Mouse (Mus musculus): ENCODE measurements around the gene Gm42421. TPM values are rescaled to one million over a fixed set of nuclear protein-coding genes. Genes with fewer than 3 reads are reported as not detected.

Gene Gm42421
- polyA plus RNA-seq, 1 experiment, result 3.4 TPM

- Histone ChIP-seq H3K27ac (ENCODE audit: insufficient read depth, low read length) (no peak overlapping the region), H3K27me3 (ENCODE audit: control insufficient read depth, insufficient read depth, low read length) (no peaks in the 10 kb centered on the region), H3K4me1 (ENCODE audit: control insufficient read depth, insufficient read depth, low read length) (no peaks in the 10 kb centered on the region), H3K4me3 (replicated peaks; ENCODE audit: insufficient read depth, low read depth, low read length) (no peak overlapping the region)
- DNase-seq, result no peak
- TF ChIP-seq POLR2A (IDR thresholded peaks at IDR 0.05; ENCODE audit: borderline replicate concordance, insufficient read depth, low read length) (no peak), CTCF (IDR thresholded peaks at IDR 0.05; ENCODE audit: borderline replicate concordance, insufficient read depth, low read depth, low read length) (no peak)
- 87% methylated on average over 4 of the region's 4 CpGs for WGBS
Observed at GRCm38 (mm10) chr5:143929291-143929690, 1.3 kb downstream of the Gm42421 start.

DNA sequence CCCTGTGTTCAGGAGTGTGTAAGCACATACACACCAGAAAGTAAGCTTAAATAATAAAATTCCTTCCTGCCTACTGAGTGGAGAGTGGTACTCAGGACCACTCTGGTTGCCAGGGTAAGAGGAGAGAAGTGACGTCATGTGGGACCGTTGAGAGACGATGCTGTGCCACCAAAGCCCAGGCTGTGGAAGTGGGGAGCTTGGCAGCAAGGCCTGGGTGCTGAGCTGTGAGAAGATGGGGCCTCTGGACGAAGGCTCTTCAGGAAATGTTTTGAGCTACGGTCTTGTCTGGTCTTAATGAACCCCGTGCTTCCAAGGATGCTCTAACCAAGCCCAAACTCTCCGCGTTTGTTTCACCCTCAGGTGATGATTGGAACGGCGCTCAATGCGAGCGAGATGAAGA is 2.7 kb downstream of the Gm42421 start:
- TF ChIP-seq POLR2A (IDR thresholded peaks at IDR 0.05; ENCODE audit: borderline replicate concordance, insufficient read depth, low read length) (no peak), CTCF (IDR thresholded peaks at IDR 0.05; ENCODE audit: borderline replicate concordance, insufficient read depth, low read depth, low read length) (no peak)
- WGBS, result 95% methylated on average over 12 of the region's 12 CpGs
- Histone ChIP-seq H3K4me1 (ENCODE audit: control insufficient read depth, insufficient read depth, low read length) (no peaks in the 10 kb centered on the region), H3K4me3 (replicated peaks; ENCODE audit: insufficient read depth, low read depth, low read length) (no peak overlapping the region), H3K27me3 (ENCODE audit: control insufficient read depth, insufficient read depth, low read length) (no peaks in the 10 kb centered on the region), H3K27ac (ENCODE audit: insufficient read depth, low read length) (no peak overlapping the region)
- DNase-seq, result no peak

DNA sequence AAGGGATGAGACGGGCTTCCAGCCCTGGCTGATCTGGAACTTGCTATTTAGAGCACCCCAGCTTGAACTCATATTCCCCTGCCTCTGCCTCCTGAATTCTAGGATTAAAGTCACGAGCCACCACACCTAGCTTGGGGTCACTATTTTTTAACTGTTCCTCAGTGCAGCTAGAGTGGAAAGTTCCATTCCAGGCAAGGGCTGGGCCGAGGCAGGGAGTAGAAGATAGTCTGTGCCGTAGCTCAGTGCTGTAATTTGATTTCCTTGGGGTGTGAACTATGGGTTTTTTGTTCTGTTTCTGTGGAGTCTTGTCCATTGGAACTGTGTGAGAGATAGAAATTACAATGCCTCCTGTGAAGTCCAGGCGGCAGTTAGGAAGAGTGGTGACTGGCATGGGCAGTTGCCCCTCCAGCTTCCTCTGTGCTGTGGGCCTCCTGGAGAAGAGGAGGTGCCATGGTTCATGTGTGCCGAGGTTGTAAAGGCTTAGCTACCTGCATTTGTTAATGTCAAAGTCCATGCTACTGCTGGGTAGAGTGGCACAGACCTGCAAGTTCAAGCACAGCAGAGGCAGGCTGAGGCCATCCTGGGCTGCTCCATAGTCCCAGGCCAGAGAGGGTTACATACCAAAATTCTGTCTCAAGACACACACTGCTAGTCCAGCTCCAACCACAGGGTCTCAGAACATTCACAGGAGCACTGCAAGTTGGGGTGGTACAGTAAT is 4.0 kb downstream of the Gm42421 start:
- no peak overlapping the region for H3K27ac ChIP-seq (ENCODE audit: insufficient read depth, low read length)
- DNase-seq, result no peak

GRCm38 (mm10) chr5:143932831-143933230 is 4.9 kb downstream of the Gm42421 start, which contains the start of gene Rsph10b:
Gene Rsph10b (plus strand): TSS chr5:143933035.
- WGBS, result 15% methylated on average over 8 of the region's 8 CpGs
- Histone ChIP-seq H3K27ac (ENCODE audit: insufficient read depth, low read length) (no peak within 1 kb of the TSS), H3K27me3 (ENCODE audit: control insufficient read depth, insufficient read depth, low read length) (no peaks in the 10 kb centered on the region), H3K4me3 (replicated peaks; ENCODE audit: insufficient read depth, low read depth, low read length) (no peak within 1 kb of the TSS), H3K4me1 (ENCODE audit: control insufficient read depth, insufficient read depth, low read length) (no peaks in the 10 kb centered on the region)
- TF ChIP-seq POLR2A (IDR thresholded peaks at IDR 0.05; ENCODE audit: borderline replicate concordance, insufficient read depth, low read length), result no peak
- no peak for TF ChIP-seq CTCF (IDR thresholded peaks at IDR 0.05; ENCODE audit: borderline replicate concordance, insufficient read depth, low read depth, low read length)
- peak in 1 of 2 experiments; percentile 24 for DNase-seq

More for the DNA sequence above, 4.0 kb downstream of the Gm42421 start:
- no peaks in the 10 kb centered on the region for H3K27me3 ChIP-seq (ENCODE audit: control insufficient read depth, insufficient read depth, low read length)
- WGBS, result 88% methylated on average over 6 of the region's 6 CpGs
- no peak overlapping the region for H3K4me3 ChIP-seq (replicated peaks; ENCODE audit: insufficient read depth, low read depth, low read length)
- TF ChIP-seq CTCF (IDR thresholded peaks at IDR 0.05; ENCODE audit: borderline replicate concordance, insufficient read depth, low read depth, low read length) (no peak), POLR2A (IDR thresholded peaks at IDR 0.05; ENCODE audit: borderline replicate concordance, insufficient read depth, low read length) (no peak)
- H3K4me1 ChIP-seq (ENCODE audit: control insufficient read depth, insufficient read depth, low read length), result no peaks in the 10 kb centered on the region

DNA sequence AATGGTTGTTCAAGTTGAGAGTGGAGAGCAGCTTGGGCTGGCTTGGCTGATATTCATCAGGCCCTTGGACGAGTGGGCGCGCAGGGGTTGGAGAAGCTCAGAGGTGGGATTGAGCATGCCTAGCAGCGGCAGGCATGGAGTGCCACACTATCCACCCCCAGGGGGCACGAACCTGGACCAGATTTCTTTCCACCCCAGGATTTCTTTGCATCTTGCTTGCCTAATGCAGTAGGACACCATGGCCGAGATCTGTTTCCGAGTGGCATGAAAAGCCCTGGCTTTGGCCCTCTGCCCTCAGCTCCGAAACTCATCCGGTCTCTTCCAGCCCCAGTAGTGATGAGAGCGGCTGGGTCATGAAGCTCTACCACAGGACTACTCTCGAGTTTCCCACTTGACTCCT is 5.4 kb downstream of the Gm42421 start:
- 61% methylated on average over 11 of the region's 11 CpGs for WGBS
- Histone ChIP-seq H3K4me1 (ENCODE audit: control insufficient read depth, insufficient read depth, low read length) (no peaks in the 10 kb centered on the region), H3K27ac (ENCODE audit: insufficient read depth, low read length) (no peak overlapping the region), H3K4me3 (replicated peaks; ENCODE audit: insufficient read depth, low read depth, low read length) (no peak overlapping the region), H3K27me3 (ENCODE audit: control insufficient read depth, insufficient read depth, low read length) (no peaks in the 10 kb centered on the region)
- no peak for DNase-seq
- TF ChIP-seq POLR2A (IDR thresholded peaks at IDR 0.05; ENCODE audit: borderline replicate concordance, insufficient read depth, low read length) (no peak), CTCF (IDR thresholded peaks at IDR 0.05; ENCODE audit: borderline replicate concordance, insufficient read depth, low read depth, low read length) (no peak)

DNA sequence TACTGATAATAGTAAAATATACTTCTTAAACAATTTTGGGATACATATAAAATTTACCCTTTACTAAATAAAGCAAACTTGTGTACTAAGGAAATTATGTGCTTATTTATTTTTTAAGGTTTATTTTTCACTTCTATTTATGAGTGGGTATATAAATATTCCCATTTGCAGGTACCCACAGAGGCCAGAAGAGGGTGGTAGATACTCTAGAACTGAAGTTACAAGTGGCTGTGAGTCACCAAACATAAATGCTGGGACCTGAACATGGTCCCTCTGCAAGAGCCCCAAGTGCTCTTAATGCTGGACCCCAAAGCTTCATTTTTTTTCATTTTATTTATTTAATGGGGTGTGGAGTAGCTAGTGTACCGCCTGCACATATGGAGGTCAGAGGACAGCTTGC is 5.9 kb downstream of the Gm42421 start:
- Histone ChIP-seq H3K4me1 (ENCODE audit: control insufficient read depth, insufficient read depth, low read length) (no peaks in the 10 kb centered on the region), H3K4me3 (replicated peaks; ENCODE audit: insufficient read depth, low read depth, low read length) (no peak overlapping the region), H3K27ac (ENCODE audit: insufficient read depth, low read length) (no peak overlapping the region), H3K27me3 (ENCODE audit: control insufficient read depth, insufficient read depth, low read length) (no peaks in the 10 kb centered on the region)
- WGBS, result 93% methylated on average over 1 of the region's 1 CpGs
- no peak for DNase-seq
- no peak for TF ChIP-seq POLR2A (IDR thresholded peaks at IDR 0.05; ENCODE audit: borderline replicate concordance, insufficient read depth, low read length)
- TF ChIP-seq CTCF (IDR thresholded peaks at IDR 0.05; ENCODE audit: borderline replicate concordance, insufficient read depth, low read depth, low read length), result no peak

DNA sequence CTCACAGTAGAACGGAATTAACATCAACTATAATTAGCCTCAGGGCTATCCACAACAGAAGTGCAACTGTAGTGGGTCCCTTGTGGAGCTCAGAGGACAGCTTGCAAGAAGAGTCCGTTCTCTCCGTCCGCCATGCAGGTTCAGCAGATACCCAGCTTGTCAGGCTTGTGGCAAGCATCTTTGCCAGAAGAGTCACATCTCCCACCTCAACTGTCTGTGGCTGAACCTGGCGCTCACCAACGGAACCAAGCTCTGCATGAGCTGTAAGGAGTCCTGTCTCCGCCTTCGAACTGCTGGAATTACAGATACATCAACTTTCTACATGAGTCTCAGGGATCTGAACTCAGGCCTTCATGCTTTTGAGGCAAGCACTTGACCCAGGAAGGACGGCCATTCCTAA is 8.2 kb downstream of the Gm42421 start:
- TF ChIP-seq CTCF (IDR thresholded peaks at IDR 0.05; ENCODE audit: borderline replicate concordance, insufficient read depth, low read depth, low read length) (no peak), POLR2A (IDR thresholded peaks at IDR 0.05; ENCODE audit: borderline replicate concordance, insufficient read depth, low read length) (no peak)
- H3K27me3 ChIP-seq (ENCODE audit: control insufficient read depth, insufficient read depth, low read length), result no peaks in the 10 kb centered on the region
- no peak overlapping the region for H3K4me3 ChIP-seq (replicated peaks; ENCODE audit: insufficient read depth, low read depth, low read length)
- H3K4me1 ChIP-seq (ENCODE audit: control insufficient read depth, insufficient read depth, low read length), result no peaks in the 10 kb centered on the region
- no peak for DNase-seq
- WGBS, result 86% methylated on average over 9 of the region's 9 CpGs
- H3K27ac ChIP-seq (ENCODE audit: insufficient read depth, low read length), result no peak overlapping the region

- DNase-seq, result no peak
- 21% methylated on average over 10 of the region's 10 CpGs for WGBS
- no peaks in the 10 kb centered on the region for H3K27me3 ChIP-seq (ENCODE audit: control insufficient read depth, insufficient read depth, low read length)
Observed at GRCm38 (mm10) chr5:143941588-143941987, 13.6 kb downstream of the Gm42421 start.

More at GRCm38 (mm10) chr5:143941588-143941987, 13.6 kb downstream of the Gm42421 start:
- TF ChIP-seq CTCF (IDR thresholded peaks at IDR 0.05; ENCODE audit: borderline replicate concordance, insufficient read depth, low read depth, low read length), result no peak
- Histone ChIP-seq H3K4me3 (replicated peaks; ENCODE audit: insufficient read depth, low read depth, low read length) (no peak overlapping the region), H3K4me1 (ENCODE audit: control insufficient read depth, insufficient read depth, low read length) (no peaks in the 10 kb centered on the region), H3K27ac (ENCODE audit: insufficient read depth, low read length) (no peak overlapping the region)

Data from cerebellum, adult 2 months (tissue).